Mouse (Mus musculus): ENCODE results near the gene Ptpn1. TPM values are rescaled to one million over a fixed set of nuclear protein-coding genes. Genes with fewer than 3 reads are reported as not detected.

Gene Ptpn1
- 10 to 100 TPM; 54.8 to 65.3 TPM for total RNA-seq (2021)

DNA sequence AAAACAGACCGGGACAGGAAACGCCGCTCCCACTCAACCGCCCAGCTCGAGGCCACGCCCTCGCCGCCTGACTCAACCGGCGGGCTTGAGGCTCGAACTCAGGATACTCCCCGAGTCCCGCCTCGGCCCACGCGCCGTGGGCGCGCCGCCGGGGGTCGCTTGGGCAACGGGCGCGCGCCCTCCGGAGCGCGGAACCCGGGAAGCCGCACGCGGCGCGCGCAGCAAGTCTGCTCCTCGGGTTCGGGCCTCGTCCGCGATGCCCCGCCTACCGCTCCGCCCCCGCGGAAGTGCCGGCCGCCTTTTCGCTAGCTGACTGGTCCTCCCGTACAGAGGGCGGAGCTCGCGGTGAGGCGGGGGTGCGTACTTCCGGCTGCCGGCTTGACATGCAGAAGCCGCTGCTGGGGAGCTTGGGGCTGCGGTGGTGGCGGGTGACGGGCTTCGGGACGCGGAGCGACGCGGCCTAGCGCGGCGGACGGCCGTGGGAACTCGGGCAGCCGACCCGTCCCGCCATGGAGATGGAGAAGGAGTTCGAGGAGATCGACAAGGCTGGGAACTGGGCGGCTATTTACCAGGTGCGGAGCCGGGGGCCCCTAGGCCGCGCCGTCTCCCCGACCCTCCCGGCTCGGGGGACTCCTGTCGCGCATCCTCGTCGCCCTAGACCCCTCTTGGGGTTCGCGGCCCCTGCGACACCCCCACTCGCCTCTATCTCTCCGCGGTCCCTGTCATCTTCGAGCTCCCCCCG is at the start of gene Ptpn1:
Gene Ptpn1 (plus strand): TSS at position 73 of the 742 bp plus-strand sequence.
- intact Hi-C loops (cut with DNase I) = no loop called here
- peak; percentile 97 to 100 for DNase-seq (ENCODE audit: extremely low spot score in 1 of 2, low spot score in 2 of 2)

GRCm38 (mm10) chr2:167886485-167886884 is 45.4 kb upstream of the Ptpn1 start:
- no peak for DNase-seq (ENCODE audit: extremely low spot score in 1 of 2, low spot score in 2 of 2)
- intact Hi-C loops (cut with DNase I) = no loop called here

- DNase-seq (ENCODE audit: extremely low spot score in 1 of 2, low spot score in 2 of 2) = no peak
- intact Hi-C loops (cut with DNase I) = no loop called here
Measured at GRCm38 (mm10) chr2:167887516-167888347, 44.1 kb upstream of the Ptpn1 start.

DNA sequence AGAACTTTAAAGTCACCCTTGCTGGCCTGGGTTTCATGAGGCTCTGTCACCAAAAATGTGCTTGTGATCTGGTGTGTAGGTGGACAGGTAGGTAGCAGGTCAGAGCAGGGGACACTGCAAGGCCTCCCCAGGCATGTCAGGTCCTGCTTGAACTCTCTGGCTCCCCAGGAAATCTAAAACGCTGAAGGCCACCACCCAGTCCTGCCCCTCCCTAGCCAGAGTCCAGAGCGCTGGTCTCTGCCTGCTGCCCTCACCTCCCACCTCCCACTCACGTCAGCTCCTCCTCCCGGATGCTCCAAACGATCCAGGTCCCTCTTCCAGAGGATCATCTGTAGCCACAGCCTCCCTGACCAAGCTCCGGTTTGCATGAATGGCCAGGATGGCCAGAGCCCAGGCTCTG is 43.0 kb upstream of the Ptpn1 start:
- DNase-seq (ENCODE audit: extremely low spot score in 1 of 2, low spot score in 2 of 2) = no peak
- intact Hi-C loops (cut with DNase I) = no loop called here

GRCm38 (mm10) chr2:167889886-167890285 is 42.0 kb upstream of the Ptpn1 start:
- DNase-seq (ENCODE audit: extremely low spot score in 1 of 2, low spot score in 2 of 2) = no peak
- intact Hi-C loops (cut with DNase I) = loop anchor here (10.0 kb wide), 1 partner anchor 355 kb away; the partner anchor contains the start of gene Snai1

GRCm38 (mm10) chr2:167891908-167892307 is 39.9 kb upstream of the Ptpn1 start:
- peak; percentile 8 to 61 for DNase-seq (ENCODE audit: extremely low spot score in 1 of 2, low spot score in 2 of 2)
- intact Hi-C loops (cut with DNase I) = loop anchor here (10.0 kb wide), 1 partner anchor 357 kb away; the partner anchor contains the start of gene Snai1

DNA sequence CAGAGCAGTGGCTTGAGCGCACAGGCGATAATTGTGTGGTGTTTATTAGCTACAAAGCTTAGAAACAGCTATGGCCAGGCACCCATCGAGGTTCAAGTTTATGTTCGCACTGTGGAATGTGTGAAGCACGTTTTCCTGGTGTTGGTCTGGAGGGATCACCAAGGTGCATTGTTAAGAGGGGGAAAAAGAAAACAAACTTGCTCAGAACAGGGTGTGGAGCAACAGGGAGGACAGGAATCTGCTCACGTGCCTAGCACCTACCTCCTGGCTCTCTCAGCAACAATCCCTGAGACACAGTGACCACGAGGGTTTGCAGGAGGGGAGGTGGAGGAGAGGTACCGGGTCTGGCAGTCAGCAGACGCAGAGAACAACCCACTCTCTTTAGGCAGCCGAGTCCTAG is 38.2 kb upstream of the Ptpn1 start:
- intact Hi-C loops (cut with DNase I) = loop anchor here (10.0 kb wide), 1 partner anchor 359 kb away; the partner anchor contains the start of gene Snai1
- DNase-seq (ENCODE audit: extremely low spot score in 1 of 2, low spot score in 2 of 2) = no peak

DNA sequence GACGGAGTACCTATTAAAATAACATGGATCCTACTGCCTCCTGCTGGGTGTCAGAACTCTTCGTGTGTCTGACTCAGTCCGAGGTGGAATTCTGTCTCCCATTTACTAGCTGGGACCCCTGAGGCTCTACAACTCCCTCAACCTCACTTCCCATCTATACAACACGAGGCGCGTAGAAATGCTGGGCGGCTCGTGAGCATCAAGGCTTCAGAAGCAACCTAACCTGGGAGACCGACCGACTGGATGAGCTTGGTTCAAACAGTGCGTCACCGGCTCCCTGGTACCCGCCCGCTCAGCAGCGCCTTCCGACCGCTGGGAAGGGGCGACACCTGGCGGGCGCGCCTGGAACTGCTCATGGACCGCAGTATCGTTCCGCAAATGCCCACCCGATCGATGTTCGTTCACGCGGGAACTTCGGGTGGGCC is 36.9 kb upstream of the Ptpn1 start:
- intact Hi-C loops (cut with DNase I) = loop anchor here (10.0 kb wide), 1 partner anchor 360 kb away; the partner anchor contains the start of gene Snai1
- DNase-seq (ENCODE audit: extremely low spot score in 1 of 2, low spot score in 2 of 2) = peak; percentile 76 to 87

GRCm38 (mm10) chr2:167897896-167898295 is 34.0 kb upstream of the Ptpn1 start:
- intact Hi-C loops (cut with DNase I) = loop anchor here (10.0 kb wide), 1 partner anchor 363 kb away; the partner anchor contains the start of gene Snai1

GRCm38 (mm10) chr2:167899989-167900421 is 31.9 kb upstream of the Ptpn1 start:
- intact Hi-C loops (cut with DNase I) = loop anchor here (10.0 kb wide), 1 partner anchor 365 kb away; the partner anchor contains the start of gene Snai1
- DNase-seq (ENCODE audit: extremely low spot score in 1 of 2, low spot score in 2 of 2) = no peak

More at GRCm38 (mm10) chr2:167897896-167898295, 34.0 kb upstream of the Ptpn1 start:
- peak in 1 of 2 experiments; percentile 11 for DNase-seq (ENCODE audit: extremely low spot score in 1 of 2, low spot score in 2 of 2)

- intact Hi-C loops (cut with DNase I) = no loop called here
- DNase-seq (ENCODE audit: extremely low spot score in 1 of 2, low spot score in 2 of 2) = no peak
Measured at GRCm38 (mm10) chr2:167902116-167902703, 29.6 kb upstream of the Ptpn1 start.

GRCm38 (mm10) chr2:167903242-167903952 is 28.5 kb upstream of the Ptpn1 start:
- DNase-seq (ENCODE audit: extremely low spot score in 1 of 2, low spot score in 2 of 2) = no peak
- intact Hi-C loops (cut with DNase I) = no loop called here

DNA sequence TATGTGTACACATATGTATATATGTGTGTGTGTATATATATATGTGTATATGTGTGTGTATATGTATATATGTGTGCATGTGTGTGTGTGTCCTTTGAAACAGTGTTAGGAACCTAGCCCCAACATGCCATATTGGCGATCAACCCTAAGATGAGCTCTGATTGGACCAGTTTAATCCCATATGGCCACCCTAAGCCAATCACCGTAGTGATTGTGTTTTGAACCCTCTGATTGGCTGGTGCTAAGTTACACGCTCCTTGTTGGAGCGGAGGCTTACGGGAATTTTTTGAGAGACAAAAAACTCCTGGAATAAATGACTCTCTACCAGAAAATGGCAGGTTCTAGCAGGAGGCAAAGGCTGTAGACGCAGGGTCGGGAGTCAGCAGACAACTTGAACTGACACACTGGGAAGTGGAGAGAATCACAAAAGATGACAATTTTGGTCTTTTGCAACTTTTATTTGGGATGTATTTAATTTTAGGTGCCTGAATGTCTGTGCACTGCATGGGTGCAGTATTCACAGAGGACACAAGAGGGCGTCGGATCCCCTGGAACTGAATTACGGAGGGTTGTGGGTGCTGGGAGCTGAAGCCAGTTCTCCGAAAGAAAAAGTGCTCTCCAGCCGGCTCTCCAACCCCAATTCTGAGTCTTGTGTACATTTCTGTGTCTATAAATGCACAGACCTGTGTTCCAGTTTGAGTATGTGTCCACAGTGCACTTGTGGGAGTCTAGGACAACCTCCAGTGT is 27.1 kb upstream of the Ptpn1 start:
- no peak for DNase-seq (ENCODE audit: extremely low spot score in 1 of 2, low spot score in 2 of 2)
- intact Hi-C loops (cut with DNase I) = no loop called here

DNA sequence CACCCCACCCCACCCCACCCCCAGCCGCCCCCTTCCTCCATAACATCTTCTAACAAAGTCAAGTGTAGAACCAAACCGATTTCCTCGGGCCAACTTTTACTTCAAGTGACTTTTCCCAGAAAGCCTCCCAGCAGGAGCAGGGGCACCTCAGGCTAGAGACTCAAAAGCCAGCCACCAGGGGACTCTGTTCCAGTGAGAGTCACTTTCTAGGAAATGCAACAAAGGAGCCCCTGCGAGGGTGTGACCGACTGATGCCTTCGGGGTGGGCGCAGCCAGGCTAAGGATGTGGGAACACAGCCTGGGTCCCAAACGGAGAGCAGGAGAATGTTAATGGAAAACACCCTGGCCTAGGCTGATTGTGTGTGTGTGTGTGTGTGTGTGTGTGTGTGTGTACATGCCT is 26.3 kb upstream of the Ptpn1 start:
- no peak for DNase-seq (ENCODE audit: extremely low spot score in 1 of 2, low spot score in 2 of 2)
- intact Hi-C loops (cut with DNase I) = no loop called here

- no peak for DNase-seq (ENCODE audit: extremely low spot score in 1 of 2, low spot score in 2 of 2)
- intact Hi-C loops (cut with DNase I) = no loop called here
Measured at GRCm38 (mm10) chr2:167906729-167907128, 25.1 kb upstream of the Ptpn1 start.

- intact Hi-C loops (cut with DNase I) = no loop called here
Measured at GRCm38 (mm10) chr2:167909531-167910177, 22.2 kb upstream of the Ptpn1 start.

GRCm38 (mm10) chr2:167910178-167910540 is 21.7 kb upstream of the Ptpn1 start:
- intact Hi-C loops (cut with DNase I) = no loop called here
- no peak for DNase-seq (ENCODE audit: extremely low spot score in 1 of 2, low spot score in 2 of 2)

More at GRCm38 (mm10) chr2:167909531-167910177, 22.2 kb upstream of the Ptpn1 start:
- no peak for DNase-seq (ENCODE audit: extremely low spot score in 1 of 2, low spot score in 2 of 2)

All from left cerebral cortex, postnatal 10 days (tissue).